Mouse (Mus musculus) stomach, embryonic 15.5 days (tissue): ENCODE results near the gene Pof1b. TPM values are rescaled to one million over a fixed set of nuclear protein-coding genes. Genes with fewer than 3 reads are reported as not detected.

ENCODE experiments used
- ATAC-seq: fragments of 200-750 bp; cut with Nextera tagmentation; 2 replicates; pipeline ENCODE4 v1.8.0; 2017; ENCODE audit warnings: low read depth, moderate number of reproducible peaks, moderate TSS enrichment; ENCODE audit not compliant: insufficient read depth, low FRiP score
- H3K27ac ChIP-seq: fragments of 300-500 bp; sonication (generic); 2 replicates; pipeline ENCODE4 v1.5.1; 2015; ENCODE audit warnings: mild to moderate bottlenecking, inconsistent platforms
- H3K27me3 ChIP-seq: fragments of 300-500 bp; sonication (generic); replicated peaks from 2 replicates; pipeline ENCODE4 v1.6.1; 2015; ENCODE audit warnings: inconsistent platforms
- H3K36me3 ChIP-seq: fragments of 300-500 bp; sonication (generic); 2 replicates; pipeline ENCODE4 v1.6.1; 2015; ENCODE audit warnings: inconsistent platforms
- H3K4me1 ChIP-seq: fragments of 300-500 bp; sonication (generic); 2 replicates; pipeline ENCODE4 v1.6.1; 2015; ENCODE audit warnings: inconsistent platforms
- H3K4me2 ChIP-seq: fragments of 300-500 bp; sonication (generic); 2 replicates; pipeline ENCODE4 v1.6.1; 2015; ENCODE audit warnings: mild to moderate bottlenecking, inconsistent platforms
- H3K4me3 ChIP-seq: fragments of 300-500 bp; sonication (generic); replicated peaks from 2 replicates; pipeline ENCODE4 v1.5.1; 2015; ENCODE audit warnings: inconsistent platforms
- H3K9ac ChIP-seq: fragments of 300-500 bp; sonication (generic); 2 replicates; pipeline ENCODE4 v1.6.1; 2015; ENCODE audit warnings: inconsistent platforms
- H3K9me3 ChIP-seq: fragments of 300-500 bp; sonication (generic); 2 replicates; pipeline ENCODE4 v1.6.1; 2016; ENCODE audit warnings: inconsistent platforms
- WGBS: fragments of 180-500 bp; shearing (Covaris S2); methylation state at CpG from one replicate; pipeline ENCODE4 v1.1.7; 2015; 5-methylcytosine and 5-hydroxymethylcytosine counted together
- polyA plus RNA-seq: library from polyadenylated mRNA; unstranded; fragments of >200 nt; fragmentation: Nextera tagmentation; extraction: Ambion mirVana; gene quantifications from 2 replicates; pipeline ENCODE4 v1.2.1, GENCODE M21; 2015

Pof1b gene
- 9.6 and 12.4 TPM in 2 replicates for polyA plus RNA-seq

DNA sequence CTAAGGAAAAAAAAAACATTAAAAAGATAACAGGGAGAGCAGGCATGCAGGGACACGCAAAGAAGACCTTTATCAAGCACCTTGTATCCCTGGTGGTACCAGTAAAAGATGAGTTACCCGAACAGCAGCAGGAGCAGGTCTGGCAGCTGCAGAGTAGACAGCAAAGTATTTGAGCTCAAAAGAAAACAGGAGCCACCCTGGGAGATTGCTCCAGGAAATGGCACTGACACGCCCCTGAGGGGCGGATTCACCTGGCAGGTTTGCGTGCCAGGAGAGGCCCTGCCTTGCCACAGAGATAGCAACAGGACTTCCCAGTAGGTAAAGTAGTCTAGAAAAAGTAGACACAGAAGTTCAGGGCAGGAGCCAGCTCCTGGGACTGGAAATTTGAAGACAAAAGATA is at the start of gene Pof1b:
Gene Pof1b (minus strand): TSS at position 144 of the 400 bp plus-strand sequence.
- 51% methylated on average over 5 of the region's 5 CpGs for WGBS
- Histone ChIP-seq H3K4me3 (peak within 1 kb of the TSS; percentile 25), H3K27ac (no peak within 1 kb of the TSS; the same call in 1 of the 2 replicates)

DNA sequence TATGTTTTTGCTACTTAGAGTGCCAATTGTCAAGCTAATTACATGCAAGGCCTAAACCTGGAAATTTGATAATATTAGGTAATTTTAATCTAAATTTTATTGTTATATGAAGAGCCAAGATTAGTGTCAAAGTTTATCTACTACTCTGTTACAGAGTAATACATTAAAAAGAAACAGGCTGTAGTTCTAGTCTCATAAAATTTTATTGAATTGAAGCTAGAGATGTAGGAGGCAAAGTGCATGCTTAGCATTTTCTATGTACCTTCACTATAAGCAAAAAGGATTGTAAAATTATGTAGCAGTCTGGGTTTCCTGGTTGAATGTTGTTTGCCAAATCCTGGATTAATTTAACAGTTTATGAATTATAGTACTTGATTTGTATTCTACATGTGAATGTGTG is 18.1 kb upstream of the Pof1b start:
- Histone ChIP-seq H3K27me3 (no peaks in the 10 kb centered on the region), H3K36me3 (no peaks in the 10 kb centered on the region), H3K4me1 (no peaks in the 10 kb centered on the region), H3K9me3 (no peaks in the 10 kb centered on the region), H3K4me2 (no peak overlapping the region), H3K9ac (no peak overlapping the region), H3K27ac (no peak overlapping the region), H3K4me3 (no peak overlapping the region)
- no peak for ATAC-seq

More for the DNA sequence above, at the start of gene Pof1b:
- Histone ChIP-seq H3K9me3 (no peaks in the 10 kb centered on the region), H3K9ac (no peak within 1 kb of the TSS), H3K36me3 (no peaks in the 10 kb centered on the region), H3K4me1 (no peaks in the 10 kb centered on the region), H3K4me2 (no peak within 1 kb of the TSS; the same call in 1 of the 2 replicates), H3K27me3 (no peaks in the 10 kb centered on the region)
- ATAC-seq = peak; percentile 50; the same call in 1 of the 2 replicates

DNA sequence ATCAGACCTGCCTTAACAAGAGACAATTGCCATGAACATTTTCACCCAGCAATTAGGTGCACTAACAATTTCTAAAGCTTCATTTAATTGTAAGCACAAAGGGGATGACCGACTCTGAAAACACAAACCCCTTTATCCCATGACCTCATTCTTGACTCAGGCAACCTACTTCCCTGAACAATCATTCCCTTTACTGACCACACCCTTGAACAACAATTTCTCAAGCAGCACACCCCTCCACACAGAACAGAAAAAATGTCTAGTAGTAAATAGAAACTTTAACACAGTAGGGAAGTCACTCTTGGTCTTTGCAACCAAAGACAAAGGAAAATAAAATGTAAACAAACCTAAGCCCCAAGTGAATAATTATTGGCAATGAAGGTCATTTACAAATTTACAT is 4.1 kb downstream of the Pof1b start:
- Histone ChIP-seq H3K36me3 (no peaks in the 10 kb centered on the region), H3K27me3 (no peaks in the 10 kb centered on the region), H3K27ac (no peak overlapping the region), H3K9me3 (no peaks in the 10 kb centered on the region), H3K9ac (no peak overlapping the region), H3K4me1 (no peaks in the 10 kb centered on the region), H3K4me3 (no peak overlapping the region), H3K4me2 (no peak overlapping the region)
- 36% methylated on average over 1 of the region's 1 CpGs for WGBS
- ATAC-seq = 0 out of 2 replicates have a peak, but pooled peaks have one; percentile 56

DNA sequence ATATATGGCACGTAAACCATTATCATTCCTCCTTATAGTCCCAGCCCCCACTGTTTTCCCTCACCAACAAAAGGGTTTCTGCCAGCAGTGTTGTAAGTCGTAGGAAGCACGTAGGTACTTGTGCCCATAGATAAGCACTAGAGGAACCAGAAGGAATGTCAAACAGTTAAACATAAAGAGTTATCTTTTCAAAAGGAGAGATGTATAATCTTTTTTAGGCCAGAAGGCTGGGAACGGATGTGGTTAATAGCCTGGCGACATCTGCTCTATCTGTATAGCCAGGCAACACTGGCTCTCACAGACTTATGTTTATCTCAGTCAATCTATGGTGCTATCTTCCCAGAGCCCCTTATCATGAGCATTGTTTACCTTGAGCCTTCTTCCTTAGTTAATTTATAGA is 17.8 kb downstream of the Pof1b start:
- Histone ChIP-seq H3K27ac (no peak overlapping the region), H3K4me2 (no peak overlapping the region), H3K9ac (no peak overlapping the region), H3K9me3 (no peaks in the 10 kb centered on the region), H3K4me3 (no peak overlapping the region), H3K27me3 (no peaks in the 10 kb centered on the region), H3K36me3 (no peaks in the 10 kb centered on the region), H3K4me1 (no peaks in the 10 kb centered on the region)
- 33% methylated on average over 5 of the region's 5 CpGs for WGBS
- ATAC-seq = no peak

GRCm38 (mm10) chrX:112675525-112675924 is 22.9 kb downstream of the Pof1b start:
- WGBS = 29% methylated on average over 1 of the region's 1 CpGs
- ATAC-seq = no peak
- no peak overlapping the region for H3K4me2 ChIP-seq
- H3K9ac ChIP-seq = no peak overlapping the region
- H3K27ac ChIP-seq = no peak overlapping the region
- no peaks in the 10 kb centered on the region for H3K27me3 ChIP-seq
- no peaks in the 10 kb centered on the region for H3K9me3 ChIP-seq
- H3K36me3 ChIP-seq = no peaks in the 10 kb centered on the region
- no peaks in the 10 kb centered on the region for H3K4me1 ChIP-seq
- no peak overlapping the region for H3K4me3 ChIP-seq

DNA sequence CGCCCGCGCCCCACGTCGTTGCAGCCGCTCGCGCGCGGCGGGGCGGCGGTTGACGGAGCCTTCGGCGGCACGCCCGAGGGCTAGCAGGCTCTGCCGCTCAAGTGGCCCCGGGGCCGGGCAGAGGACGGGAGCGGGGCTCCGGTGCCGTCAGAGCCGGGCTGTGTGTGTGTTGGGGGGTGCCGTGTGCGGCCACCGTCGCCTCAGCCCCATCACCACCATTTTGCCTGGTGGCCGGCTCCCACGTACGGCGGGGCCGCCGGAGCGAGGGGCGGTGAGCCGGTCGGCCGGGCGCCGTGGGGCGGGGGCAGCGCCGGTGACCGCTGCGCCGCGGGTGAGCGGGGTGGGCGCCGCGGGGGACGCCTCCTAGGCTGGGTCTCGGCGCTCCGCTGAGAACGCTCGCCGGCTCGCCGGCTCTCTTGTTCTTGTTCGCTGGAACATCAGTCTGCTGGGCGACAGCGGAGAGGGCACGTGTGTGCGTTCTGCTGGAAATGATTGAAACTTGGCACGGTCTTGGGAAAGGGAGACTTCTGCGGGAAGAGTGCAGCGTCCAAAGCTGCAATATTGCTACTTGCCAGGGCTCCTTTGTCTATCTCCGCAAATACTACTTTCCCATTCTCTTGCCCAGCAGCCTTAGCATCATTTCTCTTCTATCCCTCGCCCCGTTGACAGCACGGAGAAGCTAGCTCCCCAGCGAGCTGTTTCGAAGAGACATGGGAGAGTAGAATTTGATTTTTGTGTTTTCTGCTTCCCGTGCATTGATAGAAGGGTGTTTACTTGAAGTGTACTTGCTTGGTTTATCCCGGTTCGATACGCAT is 96.9 kb downstream of the Pof1b start:
- H3K36me3 ChIP-seq = no peaks in the 10 kb centered on the region
- H3K9me3 ChIP-seq = no peaks in the 10 kb centered on the region
- no peaks in the 10 kb centered on the region for H3K27me3 ChIP-seq
- peak overlapping the region; percentile 35; the same call in 1 of the 2 replicates for H3K27ac ChIP-seq
- peak; percentile 50; the same call in 1 of the 2 replicates for ATAC-seq
- WGBS = 17% methylated on average over 61 of the region's 81 CpGs
- peak overlapping the region; percentile 50 for H3K4me2 ChIP-seq
- no peaks in the 10 kb centered on the region for H3K4me1 ChIP-seq
- H3K9ac ChIP-seq = peak overlapping the region; percentile 44; the same call in 1 of the 2 replicates
- H3K4me3 ChIP-seq = peak overlapping the region; percentile 58

DNA sequence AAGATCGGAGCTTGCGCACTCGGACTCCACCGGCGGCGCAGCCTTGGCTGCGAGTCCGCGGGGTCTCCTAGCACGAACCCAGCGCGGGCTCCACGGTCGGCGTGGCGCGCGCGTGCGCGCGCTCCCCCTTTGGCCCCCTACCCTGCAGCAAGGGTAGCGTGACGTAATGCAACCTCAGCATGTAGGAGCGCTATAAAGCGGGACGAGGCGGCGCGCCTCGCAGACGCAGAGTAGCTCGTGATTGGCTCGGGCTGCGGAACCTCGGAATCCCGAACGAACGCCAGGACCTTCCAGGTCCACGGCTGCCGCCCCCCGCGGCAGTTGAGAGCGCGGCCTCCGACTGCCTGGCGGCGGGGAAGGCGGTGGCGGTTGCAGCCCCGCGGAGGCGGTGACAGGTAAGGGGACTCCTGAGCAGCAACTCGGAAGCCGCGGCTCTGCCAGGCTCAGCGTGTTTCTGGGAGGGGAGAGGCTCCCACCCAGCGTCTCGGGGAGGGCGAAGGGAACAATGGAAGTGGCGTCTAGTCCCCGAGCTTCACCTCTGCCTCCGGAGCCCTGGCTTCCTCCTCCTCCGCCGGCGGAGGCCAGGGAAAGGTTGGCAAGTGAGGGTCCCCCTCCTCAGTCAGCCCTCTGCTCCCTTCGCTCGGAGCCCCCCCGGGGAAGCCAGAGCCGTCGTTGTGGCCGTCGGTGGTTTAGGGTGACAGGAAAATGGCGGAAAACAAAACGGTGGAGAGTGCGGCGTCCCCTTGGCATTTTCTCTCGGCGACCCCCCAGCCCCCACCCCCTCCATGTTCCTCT is 97.7 kb downstream of the Pof1b start, which contains the start of gene Zfp711:
Gene Zfp711 (plus strand): TSS at position 16 of the 795 bp plus-strand sequence.
- Histone ChIP-seq H3K9me3 (no peaks in the 10 kb centered on the region), H3K27me3 (no peaks in the 10 kb centered on the region), H3K36me3 (no peaks in the 10 kb centered on the region), H3K4me2 (peak within 1 kb of the TSS; percentile 50), H3K9ac (peak within 1 kb of the TSS; percentile 44), H3K4me1 (no peaks in the 10 kb centered on the region), H3K4me3 (peak within 1 kb of the TSS; percentile 58), H3K27ac (peak within 1 kb of the TSS; percentile 70)
- ATAC-seq = peak; percentile 97
- WGBS = 13% methylated on average over 62 of the region's 79 CpGs

Other genes starting within 250 kb of the Pof1b start
- 0.54 and 0.58 TPM in 2 replicates for gene 2010106E10Rik, start 203.4 kb downstream of the Pof1b start, polyA plus RNA-seq
- 8.6 and 9.6 TPM in 2 replicates for gene Zfp711, start 98.1 kb downstream of the Pof1b start, polyA plus RNA-seq